Mouse (Mus musculus): Measurements from ENCODE around the gene Ctnnbip1.

Gene Ctnnbip1

GRCm38 (mm10) chr4:149517868-149518340 is at the start of gene Ctnnbip1:
TSS of gene Ctnnbip1 (plus strand) at chr4:149518236.
- DNase-seq = peak; percentile 97

GRCm38 (mm10) chr4:149469557-149469956 is 48.5 kb upstream of the Ctnnbip1 start:
- DNase-seq = peak; percentile 75

GRCm38 (mm10) chr4:149475096-149475495 is 42.9 kb upstream of the Ctnnbip1 start:
- DNase-seq = no peak

- DNase-seq = no peak
Measured at GRCm38 (mm10) chr4:149477078-149477477, 41.0 kb upstream of the Ctnnbip1 start, which contains the start of gene Tmem274. TSS of gene Tmem274 (plus strand) at chr4:149477378.

GRCm38 (mm10) chr4:149484566-149484965 is 33.5 kb upstream of the Ctnnbip1 start:
- no peak for DNase-seq

- peak; percentile 92 for DNase-seq
Measured at GRCm38 (mm10) chr4:149485053-149485824, 32.8 kb upstream of the Ctnnbip1 start, which contains the start of the genes Nmnat1 and Lzic. TSS of gene Nmnat1 (minus strand) at chr4:149485202. TSS of gene Lzic (plus strand) at chr4:149485229.

- peak; percentile 40 for DNase-seq
Measured at GRCm38 (mm10) chr4:149485825-149486206, 32.2 kb upstream of the Ctnnbip1 start.

- DNase-seq = no peak
Measured at GRCm38 (mm10) chr4:149487729-149488128, 30.3 kb upstream of the Ctnnbip1 start.

GRCm38 (mm10) chr4:149489415-149490240 is 28.4 kb upstream of the Ctnnbip1 start:
- no peak for DNase-seq

GRCm38 (mm10) chr4:149491151-149491550 is 26.9 kb upstream of the Ctnnbip1 start:
- DNase-seq = no peak

- DNase-seq = no peak
Measured at GRCm38 (mm10) chr4:149496612-149497011, 21.4 kb upstream of the Ctnnbip1 start.

GRCm38 (mm10) chr4:149498901-149499300 is 19.1 kb upstream of the Ctnnbip1 start:
- no peak for DNase-seq

- DNase-seq = no peak
Measured at GRCm38 (mm10) chr4:149499790-149500189, 18.2 kb upstream of the Ctnnbip1 start.

- DNase-seq = no peak
Measured at GRCm38 (mm10) chr4:149504363-149504762, 13.7 kb upstream of the Ctnnbip1 start.

GRCm38 (mm10) chr4:149504858-149505257 is 13.2 kb upstream of the Ctnnbip1 start:
- DNase-seq = no peak

- DNase-seq = no peak
Measured at GRCm38 (mm10) chr4:149505261-149505967, 12.6 kb upstream of the Ctnnbip1 start.

GRCm38 (mm10) chr4:149506904-149507303 is 11.1 kb upstream of the Ctnnbip1 start:
- no peak for DNase-seq

GRCm38 (mm10) chr4:149511221-149511646 is 6.8 kb upstream of the Ctnnbip1 start:
- no peak for DNase-seq

GRCm38 (mm10) chr4:149512072-149512471 is 6.0 kb upstream of the Ctnnbip1 start:
- no peak for DNase-seq

- no peak for DNase-seq
Measured at GRCm38 (mm10) chr4:149515706-149516105, 2.3 kb upstream of the Ctnnbip1 start.

GRCm38 (mm10) chr4:149518351-149519220 is 550 bp downstream of the Ctnnbip1 start:
- no peak for DNase-seq

GRCm38 (mm10) chr4:149521258-149521657 is 3.2 kb downstream of the Ctnnbip1 start:
- no peak for DNase-seq
